Mouse (Mus musculus): ENCODE measurements at regions not wholly inside any gene's neighbourhood (a gene's known extent, or its start where the extent isn't known, plus 50 kb on each side); places are given as distances from the start of the nearest gene placed in this dataset.

- no peak for TF ChIP-seq CTCF (IDR thresholded peaks at IDR 0.05; ENCODE audit: low read depth, low read length)
- no peak for TF ChIP-seq POLR2A (IDR thresholded peaks at IDR 0.05; ENCODE audit: borderline replicate concordance, low read depth, low read length)
Observed at GRCm38 (mm10) chr3:52906823-52907564, 110.0 kb downstream of the Cog6 start.

Measured in bone marrow macrophage, adult 2 months (primary cell).